In the genomic region with DNA sequence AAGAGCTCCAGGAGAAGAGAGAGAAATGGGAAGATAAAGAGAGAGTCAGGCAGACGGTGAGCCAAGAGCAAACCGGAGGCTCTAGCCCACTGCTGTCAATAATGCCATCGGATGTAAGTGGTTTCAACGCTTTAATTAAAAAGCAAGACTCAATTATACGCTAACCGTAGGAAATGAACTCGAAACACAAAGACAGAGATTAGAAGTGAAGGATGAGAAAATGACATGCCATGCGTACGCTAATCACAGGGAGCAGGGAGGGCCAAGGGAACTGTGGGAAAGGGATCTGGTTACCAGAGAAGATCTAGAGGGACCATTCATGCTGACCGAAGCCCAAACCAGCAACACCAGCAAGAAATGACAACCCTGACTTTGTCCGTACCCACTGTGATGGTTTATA, we compare ENCODE assay signal across 32 mouse cellular contexts. TPM values are rescaled to one million over a fixed set of nuclear protein-coding genes. Genes with fewer than 3 reads are reported as not detected.
"Had no signal": no experiment of that assay in that cellular context is flagged by ENCODE, and none has a peak within 500 bp of the region (broad histone marks: within the 10 kb centered on the region; RNA-seq: fewer than 3 reads in every experiment).

No protein-coding gene starts in this region.

- H3K4me1 ChIP-seq: heart, embryonic 13.5 days; heart, embryonic 15.5 days; limb, embryonic 12.5 days had no signal

- H3K9ac ChIP-seq: heart, embryonic 13.5 days; heart, embryonic 15.5 days; hindbrain, embryonic 14.5 days; kidney, embryonic 15.5 days; limb, embryonic 12.5 days had no signal

- H3K27ac ChIP-seq: heart, adult 2 months; heart, embryonic 13.5 days; heart, embryonic 15.5 days; hindbrain, embryonic 14.5 days; kidney, embryonic 15.5 days; kidney, postnatal 0 days; layer of hippocampus, adult 2 months; left cerebral cortex, adult 2 months; limb, embryonic 10.5 days; limb, embryonic 12.5 days had no signal

- H3K36me3 ChIP-seq: heart, embryonic 13.5 days; heart, embryonic 15.5 days; kidney, embryonic 15.5 days; limb, embryonic 10.5 days; limb, embryonic 12.5 days had no signal

- DNase-seq: gastrocnemius, postnatal 14 days; gastrocnemius, postnatal 36 days; heart, adult 11 months; heart, adult 2 months; heart, postnatal 14 days; heart, postnatal 36 days; kidney, adult 11 months; kidney, adult 2 months; kidney, adult 9 months; kidney, postnatal 14 days; kidney, postnatal 36 days; liver had no signal

- ATAC-seq: hindbrain, embryonic 16.5 days; intestine, embryonic 16.5 days had no signal

- H3K9me3 ChIP-seq: heart, embryonic 13.5 days; heart, embryonic 15.5 days; kidney, embryonic 15.5 days; limb, embryonic 10.5 days had no signal

- H3K4me3 ChIP-seq: heart, adult 2 months; heart, embryonic 13.5 days; heart, embryonic 15.5 days; kidney, embryonic 15.5 days; layer of hippocampus, adult 2 months; left cerebral cortex, adult 2 months; limb, embryonic 10.5 days; limb, embryonic 12.5 days had no signal

- H3K4me2 ChIP-seq: heart, embryonic 11.5 days; heart, embryonic 13.5 days; heart, embryonic 15.5 days; hindbrain, embryonic 14.5 days; kidney, embryonic 15.5 days; limb, embryonic 12.5 days; liver, embryonic 11.5 days had no signal

- H3K27me3 ChIP-seq: heart, embryonic 13.5 days; heart, embryonic 15.5 days; kidney, embryonic 15.5 days; limb, embryonic 12.5 days had no signal

RNA-seq across cellular contexts. Expression of a gene that starts 37.4 kb away (rescaled TPM):
- total RNA-seq: gastrocnemius, adult 18-20 months; gastrocnemius, adult 8-10 months; gastrocnemius, postnatal 14 days; gastrocnemius, postnatal 36 days; heart, adult 2 months; heart, postnatal 14 days; heart, postnatal 36 days; hematopoietic stem cell, adult 5-6 weeks; left cerebral cortex, adult 2 months; left cerebral cortex, postnatal 36 days had no signal
- polyA plus RNA-seq: gonadal fat pad, adult 2 months; heart, embryonic 11.5 days; heart, embryonic 13.5 days; heart, embryonic 15.5 days; heart, postnatal 0 days; hindbrain, embryonic 11.5 days; limb, embryonic 10.5 days; liver, embryonic 11.5 days had no signal
